Mouse (Mus musculus): ENCODE measurements around the gene Mapk8.

The Mapk8 gene

GRCm38 (mm10) chr14:33347738-33348137, 99.2 kb downstream of the Mapk8 start:
- no peak for DNase-seq (ENCODE audit: low read depth)

GRCm38 (mm10) chr14:33346546-33346945, 100.4 kb downstream of the Mapk8 start:
- DNase-seq (ENCODE audit: low read depth) = no peak

- no peak for DNase-seq (ENCODE audit: low read depth)
Measured at GRCm38 (mm10) chr14:33343131-33343725, 103.7 kb downstream of the Mapk8 start.

- DNase-seq (ENCODE audit: low read depth) = no peak
Measured at GRCm38 (mm10) chr14:33338684-33339083, 108.3 kb downstream of the Mapk8 start.

GRCm38 (mm10) chr14:33335733-33336132, 111.2 kb downstream of the Mapk8 start:
- DNase-seq (ENCODE audit: low read depth) = no peak

- DNase-seq (ENCODE audit: low read depth) = no peak
Measured at GRCm38 (mm10) chr14:33334402-33334801, 112.6 kb downstream of the Mapk8 start.

GRCm38 (mm10) chr14:33333833-33334232, 113.1 kb downstream of the Mapk8 start:
- no peak for DNase-seq (ENCODE audit: low read depth)

- DNase-seq (ENCODE audit: low read depth) = no peak
Measured at GRCm38 (mm10) chr14:33331627-33332026, 115.3 kb downstream of the Mapk8 start.

GRCm38 (mm10) chr14:33330986-33331385, 116.0 kb downstream of the Mapk8 start:
- DNase-seq (ENCODE audit: low read depth) = no peak

- DNase-seq (ENCODE audit: low read depth) = no peak
Measured at GRCm38 (mm10) chr14:33329297-33329805, 117.6 kb downstream of the Mapk8 start.

- DNase-seq (ENCODE audit: low read depth) = no peak
Measured at GRCm38 (mm10) chr14:33328369-33328768, 118.6 kb downstream of the Mapk8 start.

All from c-Kit-positive CD71-negative TER-119-negative erythroid progenitor cells, embryonic 14.5 days (primary cell).